Mouse (Mus musculus): ENCODE measurements around the gene Mrpl38. TPM values are rescaled to one million over a fixed set of nuclear protein-coding genes. Genes with fewer than 3 reads are reported as not detected.
A peak's percentile ranks its signal among the peaks of the same experiment; 100 is the strongest.

Gene Mrpl38
- polyA plus RNA-seq, 1 experiment = 121 TPM

DNA sequence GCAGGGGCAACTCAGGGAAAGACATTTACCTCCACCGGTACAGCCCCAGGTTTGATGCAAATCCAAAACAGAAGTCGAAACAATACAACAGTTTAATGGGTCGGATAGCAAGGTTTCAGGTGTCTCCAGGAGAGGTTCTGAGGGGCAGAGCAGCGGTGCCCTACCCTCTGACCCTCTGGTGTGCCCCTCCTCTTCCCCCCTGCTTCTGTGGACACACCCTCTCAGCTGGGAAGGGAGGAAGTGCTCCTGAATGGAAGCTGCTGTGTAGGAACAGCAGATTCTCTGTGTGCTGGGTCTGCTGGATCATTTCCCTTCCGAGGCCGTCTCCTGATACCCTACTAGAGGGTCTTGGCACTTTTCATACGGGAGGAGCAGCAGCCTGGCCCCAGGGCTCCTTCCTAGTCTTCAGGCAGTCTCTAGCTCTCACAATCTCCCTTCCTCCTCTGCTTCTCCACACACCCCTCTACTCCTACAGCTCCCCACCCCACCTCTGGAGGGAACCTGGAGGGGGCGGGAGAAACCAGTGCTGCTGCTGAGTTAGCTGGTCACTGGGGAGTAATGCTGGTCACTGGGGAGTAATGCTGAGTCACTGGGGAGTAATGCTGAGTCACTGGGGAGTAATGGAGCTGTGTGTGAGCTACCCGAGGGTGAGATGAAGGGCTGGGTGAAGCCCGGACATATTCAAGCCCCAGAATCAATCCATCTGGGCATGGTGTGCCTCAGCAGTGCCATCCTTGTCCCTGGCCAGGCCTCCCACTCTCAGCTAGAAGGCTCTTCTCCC, 3.7 kb upstream of the Mrpl38 start:
- peaks cover 11% of the 10 kb centered on the region for H3K79me3 ChIP-seq (ENCODE audit: low read depth)
- peaks cover 63% of the 10 kb centered on the region for H3K36me3 ChIP-seq (ENCODE audit: control insufficient read depth, insufficient read depth)
- H3ac ChIP-seq (ENCODE audit: control insufficient read depth, insufficient read length, low read depth) = no peak overlapping the region
- H3K79me2 ChIP-seq (ENCODE audit: control insufficient read depth, insufficient read depth) = peaks cover 13% of the 10 kb centered on the region
- no peaks in the 10 kb centered on the region for H3K27me3 ChIP-seq (ENCODE audit: control insufficient read depth, insufficient read depth, insufficient read length)
- TF ChIP-seq CEBPB (IDR thresholded peaks at IDR 0.05; ENCODE audit: low read depth) (no peak), MYOD1 (IDR thresholded peaks at IDR 0.05; ENCODE audit: control insufficient read depth, insufficient read length, low read depth) (no peak), CTCF (IDR thresholded peaks at IDR 0.05; ENCODE audit: control insufficient read depth, insufficient read depth, insufficient read length) (no peak), USF1 (IDR thresholded peaks at IDR 0.05; ENCODE audit: low read depth) (no peak), FOSL1 (IDR thresholded peaks at IDR 0.05; ENCODE audit: insufficient read depth, low read length, poor library complexity, severe bottlenecking) (peak; percentile 93), MYOG (IDR thresholded peaks at IDR 0.05; ENCODE audit: control insufficient read depth, extremely low read depth, insufficient read length) (no peak), MAX (IDR thresholded peaks at IDR 0.05) (peak; percentile 19)
- H3K4me3 ChIP-seq (ENCODE audit: insufficient read depth, poor library complexity, severe bottlenecking) = peak overlapping the region; percentile 6

GRCm38 (mm10) chr11:116138096-116138467, 586 bp downstream of the Mrpl38 start:
- Histone ChIP-seq H3K4me3 (ENCODE audit: insufficient read depth, poor library complexity, severe bottlenecking) (peak overlapping the region; percentile 96), H3ac (ENCODE audit: control insufficient read depth, insufficient read length, low read depth) (peak overlapping the region; percentile 71), H3K27me3 (ENCODE audit: control insufficient read depth, insufficient read depth, insufficient read length) (no peaks in the 10 kb centered on the region), H3K79me2 (ENCODE audit: control insufficient read depth, insufficient read depth) (peaks cover 36% of the 10 kb centered on the region), H3K79me3 (ENCODE audit: low read depth) (peaks cover 28% of the 10 kb centered on the region), H3K36me3 (ENCODE audit: control insufficient read depth, insufficient read depth) (peaks cover 54% of the 10 kb centered on the region)
- no peak for TF ChIP-seq CTCF (IDR thresholded peaks at IDR 0.05; ENCODE audit: control insufficient read depth, insufficient read depth, insufficient read length)
- TF ChIP-seq MYOG (IDR thresholded peaks at IDR 0.05; ENCODE audit: control insufficient read depth, extremely low read depth, insufficient read length) = no peak
- no peak for TF ChIP-seq MAX (IDR thresholded peaks at IDR 0.05)
- no peak for TF ChIP-seq CEBPB (IDR thresholded peaks at IDR 0.05; ENCODE audit: low read depth)
- TF ChIP-seq USF1 (IDR thresholded peaks at IDR 0.05; ENCODE audit: low read depth) = no peak
- TF ChIP-seq MYOD1 (IDR thresholded peaks at IDR 0.05; ENCODE audit: control insufficient read depth, insufficient read length, low read depth) = no peak
- TF ChIP-seq FOSL1 (IDR thresholded peaks at IDR 0.05; ENCODE audit: insufficient read depth, low read length, poor library complexity, severe bottlenecking) = no peak

DNA sequence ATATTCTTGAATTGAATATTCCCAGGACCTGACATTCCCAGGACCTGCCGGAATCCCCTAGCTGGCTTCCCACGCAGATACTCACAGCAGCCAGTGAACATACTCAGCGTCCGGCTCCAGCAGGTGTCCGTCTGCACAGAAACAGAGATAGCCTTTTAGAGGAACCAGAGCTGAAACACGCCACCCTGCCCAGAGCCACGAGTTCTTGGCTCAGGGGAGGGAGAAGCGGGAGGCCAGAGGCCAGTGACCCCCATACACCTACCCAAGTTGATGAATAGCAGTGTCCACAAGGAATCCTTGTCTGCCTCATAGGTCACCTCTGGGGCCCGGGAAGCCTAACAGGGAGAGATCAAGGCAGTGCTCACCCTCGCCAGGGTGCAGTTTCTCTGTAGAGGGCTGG, 4.5 kb downstream of the Mrpl38 start:
- Histone ChIP-seq H3K36me3 (ENCODE audit: control insufficient read depth, insufficient read depth) (peaks cover 52% of the 10 kb centered on the region), H3K4me3 (ENCODE audit: insufficient read depth, poor library complexity, severe bottlenecking) (no peak overlapping the region), H3K79me3 (ENCODE audit: low read depth) (peaks cover 28% of the 10 kb centered on the region), H3ac (ENCODE audit: control insufficient read depth, insufficient read length, low read depth) (no peak overlapping the region), H3K27me3 (ENCODE audit: control insufficient read depth, insufficient read depth, insufficient read length) (no peaks in the 10 kb centered on the region), H3K79me2 (ENCODE audit: control insufficient read depth, insufficient read depth) (peaks cover 52% of the 10 kb centered on the region)
- TF ChIP-seq USF1 (IDR thresholded peaks at IDR 0.05; ENCODE audit: low read depth) (no peak), MYOG (IDR thresholded peaks at IDR 0.05; ENCODE audit: control insufficient read depth, extremely low read depth, insufficient read length) (no peak), MYOD1 (IDR thresholded peaks at IDR 0.05; ENCODE audit: control insufficient read depth, insufficient read length, low read depth) (no peak), CTCF (IDR thresholded peaks at IDR 0.05; ENCODE audit: control insufficient read depth, insufficient read depth, insufficient read length) (no peak), MAX (IDR thresholded peaks at IDR 0.05) (no peak), FOSL1 (IDR thresholded peaks at IDR 0.05; ENCODE audit: insufficient read depth, low read length, poor library complexity, severe bottlenecking) (no peak), CEBPB (IDR thresholded peaks at IDR 0.05; ENCODE audit: low read depth) (no peak)

DNA sequence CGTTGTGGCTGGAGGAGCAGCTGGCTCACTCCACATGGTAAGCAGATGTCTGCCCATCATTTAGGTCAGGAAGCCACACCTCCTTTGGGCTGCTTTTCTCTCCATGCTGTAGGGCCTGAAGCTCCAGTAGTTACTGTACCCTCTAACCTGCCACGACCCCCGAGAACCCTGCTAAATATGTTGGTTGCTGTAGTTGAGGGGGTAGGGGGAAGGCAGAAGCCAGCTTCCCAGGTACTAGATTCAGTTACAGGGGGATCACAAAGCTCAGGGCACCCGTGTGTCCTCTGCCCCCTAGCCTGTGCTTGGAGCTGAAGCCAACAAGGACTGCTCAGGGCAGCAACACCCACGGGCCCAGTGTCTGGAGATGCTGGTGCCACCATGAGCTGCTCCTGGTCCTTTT, 5.2 kb downstream of the Mrpl38 start:
- H3K4me3 ChIP-seq (ENCODE audit: insufficient read depth, poor library complexity, severe bottlenecking) = no peak overlapping the region
- H3K36me3 ChIP-seq (ENCODE audit: control insufficient read depth, insufficient read depth) = peaks cover 52% of the 10 kb centered on the region
- H3K79me3 ChIP-seq (ENCODE audit: low read depth) = peaks cover 28% of the 10 kb centered on the region
- TF ChIP-seq CEBPB (IDR thresholded peaks at IDR 0.05; ENCODE audit: low read depth) = no peak
- TF ChIP-seq MYOG (IDR thresholded peaks at IDR 0.05; ENCODE audit: control insufficient read depth, extremely low read depth, insufficient read length) = no peak
- no peak for TF ChIP-seq FOSL1 (IDR thresholded peaks at IDR 0.05; ENCODE audit: insufficient read depth, low read length, poor library complexity, severe bottlenecking)
- no peak for TF ChIP-seq MAX (IDR thresholded peaks at IDR 0.05)
- no peak for TF ChIP-seq CTCF (IDR thresholded peaks at IDR 0.05; ENCODE audit: control insufficient read depth, insufficient read depth, insufficient read length)
- TF ChIP-seq MYOD1 (IDR thresholded peaks at IDR 0.05; ENCODE audit: control insufficient read depth, insufficient read length, low read depth) = no peak
- TF ChIP-seq USF1 (IDR thresholded peaks at IDR 0.05; ENCODE audit: low read depth) = no peak
- peaks cover 52% of the 10 kb centered on the region for H3K79me2 ChIP-seq (ENCODE audit: control insufficient read depth, insufficient read depth)
- no peaks in the 10 kb centered on the region for H3K27me3 ChIP-seq (ENCODE audit: control insufficient read depth, insufficient read depth, insufficient read length)
- H3ac ChIP-seq (ENCODE audit: control insufficient read depth, insufficient read length, low read depth) = no peak overlapping the region

GRCm38 (mm10) chr11:116132366-116133333, 6.0 kb downstream of the Mrpl38 start:
- no peak overlapping the region for H3K4me3 ChIP-seq (ENCODE audit: insufficient read depth, poor library complexity, severe bottlenecking)
- H3K79me3 ChIP-seq (ENCODE audit: low read depth) = peaks cover 20% of the 10 kb centered on the region
- no peaks in the 10 kb centered on the region for H3K27me3 ChIP-seq (ENCODE audit: control insufficient read depth, insufficient read depth, insufficient read length)
- H3ac ChIP-seq (ENCODE audit: control insufficient read depth, insufficient read length, low read depth) = no peak overlapping the region
- peaks cover 44% of the 10 kb centered on the region for H3K79me2 ChIP-seq (ENCODE audit: control insufficient read depth, insufficient read depth)
- peaks cover 52% of the 10 kb centered on the region for H3K36me3 ChIP-seq (ENCODE audit: control insufficient read depth, insufficient read depth)
- TF ChIP-seq MYOD1 (IDR thresholded peaks at IDR 0.05; ENCODE audit: control insufficient read depth, insufficient read length, low read depth) (no peak), CTCF (IDR thresholded peaks at IDR 0.05; ENCODE audit: control insufficient read depth, insufficient read depth, insufficient read length) (no peak), MYOG (IDR thresholded peaks at IDR 0.05; ENCODE audit: control insufficient read depth, extremely low read depth, insufficient read length) (no peak), USF1 (IDR thresholded peaks at IDR 0.05; ENCODE audit: low read depth) (no peak), MAX (IDR thresholded peaks at IDR 0.05) (no peak), FOSL1 (IDR thresholded peaks at IDR 0.05; ENCODE audit: insufficient read depth, low read length, poor library complexity, severe bottlenecking) (no peak), CEBPB (IDR thresholded peaks at IDR 0.05; ENCODE audit: low read depth) (no peak)
